Mouse (Mus musculus): ENCODE results near the gene Zfyve27.
A peak's percentile ranks its signal among the peaks of the same experiment; 100 is the strongest.

Gene Zfyve27

GRCm38 (mm10) chr19:42163764-42164163, at the start of gene Zfyve27:
TSS of gene Zfyve27 (plus strand) at chr19:42163951.
- no peak for DNase-seq (ENCODE audit: low spot score in 2 of 2)

GRCm38 (mm10) chr19:42115783-42116335, 47.9 kb upstream of the Zfyve27 start:
- DNase-seq (ENCODE audit: low spot score in 2 of 2) = no peak

DNA sequence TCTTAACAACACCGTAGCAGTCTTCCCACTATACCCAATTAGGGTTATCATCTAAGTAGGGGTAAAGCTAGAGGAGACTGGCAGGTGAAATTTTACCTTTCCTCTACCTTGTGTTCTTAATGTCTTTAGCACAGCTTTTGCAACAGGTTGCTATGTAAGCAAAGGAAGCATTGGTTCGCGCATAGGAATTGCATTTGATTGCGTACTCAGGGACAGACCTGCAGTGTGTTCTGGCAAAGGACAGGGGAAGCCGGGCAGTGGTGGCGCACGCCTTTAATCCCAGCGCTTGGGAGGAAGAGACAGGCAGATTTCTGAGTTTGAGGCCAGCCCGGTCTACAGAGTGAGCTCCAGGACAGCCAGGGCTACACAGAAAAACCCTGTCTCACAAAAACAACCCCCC, 45.6 kb upstream of the Zfyve27 start:
- DNase-seq (ENCODE audit: low spot score in 2 of 2) = no peak

DNA sequence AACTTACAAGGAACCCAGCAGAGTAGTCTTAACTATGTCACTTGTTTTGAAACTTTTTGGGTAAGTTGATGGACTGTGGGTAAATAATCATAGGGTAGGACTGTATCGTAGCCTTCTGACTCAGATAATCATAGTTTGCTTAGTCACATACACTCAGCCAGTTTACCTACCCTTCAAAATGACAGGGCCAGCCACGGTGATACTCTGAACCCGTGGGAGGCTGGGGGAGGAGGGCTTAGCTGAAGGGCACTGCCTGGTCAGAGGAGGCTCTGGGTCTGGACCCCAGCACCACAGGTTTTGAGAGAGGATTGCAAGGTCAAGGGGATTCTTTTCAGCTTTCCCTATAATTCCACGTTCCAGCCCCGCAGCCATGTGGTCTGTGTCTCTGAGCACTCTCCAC, 45.2 kb upstream of the Zfyve27 start:
- DNase-seq (ENCODE audit: low spot score in 2 of 2) = no peak

DNA sequence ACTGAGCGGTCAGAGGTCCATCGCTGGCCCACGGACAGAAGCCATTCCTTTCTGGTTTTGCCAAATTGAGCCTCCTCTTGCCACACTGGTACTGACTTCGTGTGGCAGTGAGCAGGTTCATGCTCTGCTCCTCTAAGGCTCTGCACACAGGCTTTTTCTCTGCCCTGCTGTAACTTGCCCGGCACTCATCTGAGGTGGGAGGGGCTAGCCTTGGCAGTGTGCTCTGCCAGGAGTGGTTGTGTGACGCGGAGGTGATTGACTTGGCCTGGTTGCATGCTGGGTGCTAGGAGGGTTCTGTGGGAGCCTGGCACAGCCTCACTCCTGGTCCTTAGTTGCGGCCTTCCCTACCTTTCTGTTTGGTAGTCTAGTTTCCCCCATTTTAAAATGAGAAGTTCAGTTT, 43.3 kb upstream of the Zfyve27 start:
- DNase-seq (ENCODE audit: low spot score in 2 of 2) = no peak

DNA sequence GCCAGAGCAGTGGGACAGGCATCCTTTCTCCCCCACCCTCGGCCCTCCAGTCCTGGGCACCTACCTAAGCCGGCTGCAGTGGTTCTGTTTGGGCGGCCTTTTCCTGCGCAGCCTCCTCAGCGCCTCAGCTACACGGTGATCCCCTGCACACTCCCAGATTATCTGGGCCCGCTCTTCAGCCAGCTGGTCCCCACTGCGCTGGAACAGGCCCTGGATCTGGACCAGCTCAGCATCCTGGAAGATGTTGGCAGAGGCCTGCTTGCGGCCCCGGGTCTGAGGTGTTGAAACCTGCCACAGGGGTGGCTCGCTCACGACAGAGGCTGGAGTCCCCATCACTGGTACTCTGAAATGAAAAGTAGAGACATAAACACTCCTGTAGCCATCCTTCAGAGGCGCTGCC, 39.1 kb upstream of the Zfyve27 start:
- no peak for DNase-seq (ENCODE audit: low spot score in 2 of 2)

DNA sequence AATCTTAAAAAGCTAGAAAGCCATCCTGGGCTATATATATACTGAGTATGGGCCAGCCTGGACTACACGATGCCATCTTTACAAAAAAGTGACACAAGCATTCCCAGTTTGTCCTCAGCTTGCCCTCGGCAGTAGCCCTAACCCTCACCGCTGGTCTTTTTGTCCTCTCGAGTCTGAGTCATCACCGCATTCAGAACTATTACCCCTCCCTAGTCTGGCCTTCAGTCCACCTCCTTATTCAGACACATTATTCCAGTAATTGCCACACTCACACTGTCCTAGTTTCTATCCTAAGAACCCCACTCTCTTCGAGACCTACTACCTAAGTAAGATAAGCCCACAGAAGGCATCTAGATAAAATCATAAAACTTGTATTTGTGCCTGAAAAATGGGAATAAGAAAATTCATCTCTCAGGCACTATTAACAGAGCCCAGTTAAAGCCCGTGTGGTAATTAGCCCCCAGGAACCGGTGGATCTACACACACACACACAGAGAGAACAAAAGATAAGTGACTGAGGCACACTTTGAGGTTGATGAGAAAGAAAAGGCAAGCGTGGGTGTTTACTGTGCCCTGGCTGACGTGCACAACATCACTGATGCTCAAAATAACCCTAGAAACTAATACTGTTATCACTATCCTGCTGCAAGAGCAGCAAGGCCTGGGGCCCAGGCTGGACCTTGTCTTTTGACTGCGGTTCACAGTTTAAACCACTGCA, 38.1 kb upstream of the Zfyve27 start:
- no peak for DNase-seq (ENCODE audit: low spot score in 2 of 2)

DNA sequence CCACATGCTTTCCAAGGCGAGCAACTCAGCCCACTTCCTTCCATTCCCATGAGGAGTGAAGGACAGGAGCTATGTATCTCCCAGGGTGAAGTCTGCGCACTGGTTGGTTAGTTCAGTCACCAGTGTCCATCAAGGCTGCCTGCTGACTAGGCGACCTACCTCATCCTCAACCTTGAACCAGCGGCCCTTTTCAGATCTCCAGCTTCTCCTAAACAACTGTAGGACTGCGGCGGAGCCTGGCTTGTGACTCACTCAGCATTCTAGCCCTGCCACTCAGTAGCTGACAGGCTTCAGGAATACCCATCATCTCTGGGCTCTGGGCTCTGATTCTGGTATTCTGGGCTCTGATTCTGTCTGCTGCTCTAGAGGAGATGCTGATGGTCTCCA, 37.5 kb upstream of the Zfyve27 start:
- DNase-seq (ENCODE audit: low spot score in 2 of 2) = no peak

GRCm38 (mm10) chr19:42127024-42127423, 36.7 kb upstream of the Zfyve27 start:
- DNase-seq (ENCODE audit: low spot score in 2 of 2) = no peak

- no peak for DNase-seq (ENCODE audit: low spot score in 2 of 2)
Measured at GRCm38 (mm10) chr19:42128052-42128740, 35.6 kb upstream of the Zfyve27 start.

- DNase-seq (ENCODE audit: low spot score in 2 of 2) = peak; percentile 98
Measured at GRCm38 (mm10) chr19:42128787-42129508, 34.8 kb upstream of the Zfyve27 start, which contains the start of gene Avpi1. TSS of gene Avpi1 (minus strand) at chr19:42129059.

- DNase-seq (ENCODE audit: low spot score in 2 of 2) = no peak
Measured at GRCm38 (mm10) chr19:42129509-42130293, 34.0 kb upstream of the Zfyve27 start.

DNA sequence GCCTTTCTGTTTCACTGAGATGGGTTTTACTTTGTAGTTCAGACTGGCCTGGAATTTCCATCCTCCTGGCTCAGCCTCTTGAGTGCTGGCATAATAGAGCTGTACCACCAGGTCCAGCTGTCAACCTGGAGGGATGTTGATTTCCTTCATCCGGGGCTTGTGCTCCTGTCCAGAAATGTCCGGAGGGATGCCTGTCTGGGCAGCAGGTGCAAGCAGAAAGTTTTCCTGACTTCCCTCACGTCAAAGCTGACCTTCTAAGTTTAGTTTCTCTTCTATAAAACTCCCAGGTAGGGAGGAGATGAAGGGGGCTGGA, 33.5 kb upstream of the Zfyve27 start:
- no peak for DNase-seq (ENCODE audit: low spot score in 2 of 2)

DNA sequence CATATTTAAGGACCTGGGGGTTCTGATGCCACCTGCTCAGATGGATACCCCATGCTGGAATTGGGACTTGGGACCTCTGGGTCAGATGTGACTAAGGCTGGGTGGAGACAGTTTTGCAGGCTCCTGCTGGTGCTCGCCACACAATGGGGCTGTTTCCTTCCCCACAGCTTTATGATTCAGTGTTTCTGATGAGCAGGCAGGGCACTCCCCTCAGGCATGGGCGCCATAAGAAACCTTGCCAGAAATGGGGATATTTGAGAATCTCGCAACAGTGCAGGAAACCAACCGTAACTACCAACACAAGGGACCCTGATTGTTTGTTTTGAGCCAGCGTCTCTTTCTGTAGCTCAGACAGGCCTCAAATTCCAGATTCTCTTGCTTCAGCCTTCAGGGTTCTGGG, 32.6 kb upstream of the Zfyve27 start:
- DNase-seq (ENCODE audit: low spot score in 2 of 2) = no peak

- no peak for DNase-seq (ENCODE audit: low spot score in 2 of 2)
Measured at GRCm38 (mm10) chr19:42135070-42135469, 28.7 kb upstream of the Zfyve27 start.

DNA sequence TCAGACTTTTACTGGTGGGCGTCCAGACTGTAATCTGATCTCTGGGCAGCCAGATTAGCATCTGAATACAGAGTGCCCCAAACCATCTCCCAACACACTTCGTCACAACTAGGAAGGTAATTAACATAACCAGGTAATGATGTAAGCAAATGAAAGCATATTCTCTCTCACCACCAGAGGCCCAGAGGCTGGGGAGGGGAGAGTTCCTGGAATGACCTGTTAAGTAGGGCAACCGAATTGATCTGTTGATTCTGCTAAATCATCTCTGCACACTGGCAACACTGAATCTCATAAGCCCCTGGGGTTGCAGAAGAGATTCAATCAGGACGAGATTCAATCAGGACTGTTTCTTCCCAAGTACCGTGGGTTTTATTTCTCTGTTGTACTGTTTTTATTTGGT, 27.6 kb upstream of the Zfyve27 start:
- no peak for DNase-seq (ENCODE audit: low spot score in 2 of 2)

GRCm38 (mm10) chr19:42137167-42137672, 26.5 kb upstream of the Zfyve27 start:
- no peak for DNase-seq (ENCODE audit: low spot score in 2 of 2)

DNA sequence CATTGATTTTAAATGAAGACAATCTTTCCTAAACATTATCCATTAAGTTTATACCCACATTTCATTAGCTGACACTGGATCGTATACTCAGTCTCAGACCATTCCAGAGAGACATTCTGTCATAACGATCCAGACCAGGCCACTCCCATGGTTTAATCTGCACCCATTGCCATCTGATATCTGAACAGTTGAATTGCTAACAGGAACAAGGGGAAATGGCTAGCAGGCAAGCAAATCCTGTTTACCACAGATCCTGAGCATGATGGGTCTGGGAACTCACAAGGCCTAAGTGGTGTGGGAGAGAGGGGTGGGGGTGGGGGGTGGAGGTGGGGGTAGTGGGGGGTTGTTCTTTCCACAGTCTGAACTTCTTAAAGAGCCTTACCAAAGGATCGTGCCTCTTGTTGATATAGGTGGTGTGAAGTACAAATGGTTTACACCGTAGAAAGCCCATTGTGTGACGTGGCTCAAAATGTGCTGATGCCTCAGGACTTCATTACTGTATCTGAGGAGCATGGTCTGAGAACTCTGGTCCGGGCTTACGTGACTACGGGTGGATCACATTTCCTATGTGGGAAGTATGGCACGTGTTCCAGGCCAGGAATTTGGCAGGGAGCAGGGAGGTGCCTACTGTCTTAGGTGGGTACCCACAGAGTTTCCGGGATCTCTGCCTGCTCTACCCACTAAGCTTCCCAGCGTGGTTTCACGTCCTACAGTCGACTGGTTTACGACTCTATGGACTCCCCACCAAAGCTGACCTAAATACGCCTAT, 25.1 kb upstream of the Zfyve27 start:
- no peak for DNase-seq (ENCODE audit: low spot score in 2 of 2)

GRCm38 (mm10) chr19:42139724-42140517, 23.8 kb upstream of the Zfyve27 start:
- no peak for DNase-seq (ENCODE audit: low spot score in 2 of 2)

- no peak for DNase-seq (ENCODE audit: low spot score in 2 of 2)
Measured at GRCm38 (mm10) chr19:42141998-42142397, 21.8 kb upstream of the Zfyve27 start.
